Mouse (Mus musculus) embryo, embryonic 11.5 days (tissue): ENCODE results near the gene Slc2a12.

Experiments used
- DNase-seq: peaks from one replicate; pipeline ENCODE4 v3.0.0-alpha.2; 2012; ENCODE audit warnings: low read depth, low spot score

Slc2a12 gene

DNA sequence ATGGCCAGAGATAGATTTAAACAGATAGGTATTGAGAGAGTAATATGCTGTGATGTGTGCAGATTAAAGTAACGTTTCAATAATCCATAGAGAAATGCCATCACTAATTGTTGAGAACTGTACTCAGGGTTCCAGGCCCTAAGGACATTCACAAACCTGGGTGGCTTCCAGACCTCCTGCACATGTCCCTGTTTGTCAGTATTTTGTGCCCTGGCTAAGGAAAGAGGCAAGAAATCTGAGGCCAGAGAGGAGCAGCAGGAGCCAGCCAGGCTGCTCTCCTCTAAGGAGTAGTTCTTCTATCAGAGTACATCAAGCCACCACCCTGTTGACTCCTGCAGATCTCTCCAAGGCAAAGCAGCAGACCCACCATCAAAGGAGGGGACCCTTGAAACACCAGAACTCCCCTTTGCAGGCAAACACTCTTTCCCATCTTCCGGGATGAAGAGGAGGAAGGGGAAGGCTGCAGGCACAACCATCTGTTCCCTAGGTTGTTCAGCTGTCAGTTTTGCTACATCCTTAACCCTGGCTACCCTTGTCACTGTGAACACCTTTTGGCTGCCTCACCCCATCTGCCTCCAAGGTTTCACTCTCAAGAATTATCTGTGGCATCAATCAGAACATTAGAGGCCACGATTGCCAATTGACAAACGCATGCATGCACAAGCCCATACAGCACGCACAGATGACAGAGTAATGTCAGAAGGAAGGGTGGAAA, 15.6 kb downstream of the Slc2a12 start:
- DNase-seq, result no peak

GRCm38 (mm10) chr10:22668509-22668908, 23.7 kb downstream of the Slc2a12 start:
- no peak for DNase-seq

DNA sequence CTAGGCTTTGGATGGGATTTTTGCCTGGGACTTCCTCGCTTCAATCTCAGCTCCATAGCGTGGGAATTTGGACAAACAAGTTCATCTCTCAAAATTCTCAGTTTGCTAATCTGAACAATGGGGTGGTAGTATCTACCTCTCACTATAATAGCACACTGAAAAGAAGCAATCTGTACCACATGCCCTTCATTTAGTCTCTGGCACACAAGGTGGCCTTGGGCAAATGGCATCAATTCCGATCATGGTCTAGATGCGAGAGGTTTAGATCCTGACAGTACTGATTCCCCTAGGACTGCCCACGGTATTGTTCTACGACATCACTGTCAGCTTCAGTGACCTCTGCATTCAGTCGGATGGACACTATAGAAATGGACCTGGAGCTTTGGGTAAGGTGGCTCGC, 29.4 kb downstream of the Slc2a12 start:
- no peak for DNase-seq

- no peak for DNase-seq
These were observed 31.2 kb downstream of the Slc2a12 start for GRCm38 (mm10) chr10:22675848-22676630.

DNA sequence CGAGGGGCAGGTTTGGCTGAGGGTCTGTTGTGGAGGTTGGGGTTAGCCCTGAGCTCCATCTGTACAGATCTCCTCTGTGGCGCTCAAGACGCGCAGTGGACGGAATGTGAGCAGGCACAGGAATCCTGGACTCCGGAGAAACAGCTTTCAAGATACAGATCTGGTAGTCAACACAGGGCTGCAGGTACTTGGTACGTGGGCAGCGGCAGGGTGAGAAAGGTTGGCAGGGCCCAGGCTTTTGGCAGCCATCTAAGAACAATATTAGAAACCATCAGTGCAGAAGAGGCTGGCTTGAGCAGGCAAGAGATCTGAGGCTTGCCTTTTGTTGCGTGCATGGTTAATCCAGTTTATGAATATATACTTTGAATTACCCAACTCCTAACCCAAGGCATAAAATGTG, 51.4 kb downstream of the Slc2a12 start:
- no peak for DNase-seq

DNA sequence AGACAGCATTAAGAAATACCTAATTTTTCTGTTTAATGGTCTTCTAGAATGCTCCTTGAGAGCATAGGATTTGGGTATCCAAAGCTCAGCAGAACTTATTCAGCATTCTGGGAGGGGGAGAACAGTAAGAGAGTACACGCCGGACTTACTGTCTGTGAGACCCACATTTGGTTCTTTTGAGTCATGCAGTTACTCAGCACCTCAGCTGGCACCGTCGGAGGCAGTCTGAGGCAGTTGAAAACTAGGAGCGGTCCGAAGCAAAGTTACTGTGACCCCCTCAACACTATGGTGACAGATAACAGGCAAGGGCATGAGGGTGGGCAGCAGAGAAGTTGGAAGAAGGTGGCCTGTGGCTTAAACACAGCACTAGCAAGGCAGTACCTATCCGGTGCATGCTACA, 52.1 kb downstream of the Slc2a12 start:
- no peak for DNase-seq

- DNase-seq, result no peak
These were observed 53.5 kb downstream of the Slc2a12 start for GRCm38 (mm10) chr10:22698158-22698953.

DNA sequence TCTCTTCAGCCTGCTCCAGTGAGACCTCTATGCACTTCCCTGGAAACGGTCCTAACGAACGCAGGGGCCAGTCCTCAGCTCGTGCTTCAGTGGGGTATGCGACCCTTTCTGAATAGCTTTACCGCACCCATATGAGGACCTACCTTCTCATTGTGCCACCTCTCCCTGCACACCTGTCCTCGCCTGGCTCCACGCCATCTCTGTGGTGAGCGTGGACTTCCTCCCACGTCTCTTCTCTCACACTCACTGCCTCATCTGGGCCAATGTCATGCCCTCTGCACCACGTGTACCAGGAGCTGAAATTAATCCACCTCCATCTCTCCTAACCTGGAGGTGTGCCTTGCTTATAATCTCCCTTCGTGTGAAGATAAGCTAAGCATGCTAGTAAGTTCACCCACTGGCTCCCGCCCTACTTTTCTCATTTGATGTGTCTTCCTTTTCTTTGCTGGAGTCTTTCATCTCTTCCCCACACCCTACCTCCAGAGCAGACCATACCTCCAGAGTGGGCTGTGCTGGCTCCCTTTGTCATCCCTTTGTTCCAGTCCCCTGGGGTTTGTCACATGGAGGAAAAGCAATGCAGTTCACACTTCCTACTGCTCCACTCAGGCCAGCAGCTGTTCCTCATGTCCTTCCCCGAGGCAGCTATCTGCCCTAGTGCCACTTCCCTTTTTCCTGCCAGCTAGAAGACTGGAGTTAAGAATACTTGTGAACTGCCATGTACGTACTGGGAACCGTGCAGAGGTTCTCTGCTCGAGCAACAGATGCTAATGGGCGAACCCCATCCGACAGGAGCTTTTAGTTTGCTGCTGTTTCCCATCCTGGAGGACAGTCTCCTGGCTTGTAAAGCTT, 54.9 kb downstream of the Slc2a12 start:
- no peak for DNase-seq

GRCm38 (mm10) chr10:22700773-22701172, 56.0 kb downstream of the Slc2a12 start:
- DNase-seq, result no peak

GRCm38 (mm10) chr10:22701485-22702315, 56.9 kb downstream of the Slc2a12 start:
- no peak for DNase-seq

DNA sequence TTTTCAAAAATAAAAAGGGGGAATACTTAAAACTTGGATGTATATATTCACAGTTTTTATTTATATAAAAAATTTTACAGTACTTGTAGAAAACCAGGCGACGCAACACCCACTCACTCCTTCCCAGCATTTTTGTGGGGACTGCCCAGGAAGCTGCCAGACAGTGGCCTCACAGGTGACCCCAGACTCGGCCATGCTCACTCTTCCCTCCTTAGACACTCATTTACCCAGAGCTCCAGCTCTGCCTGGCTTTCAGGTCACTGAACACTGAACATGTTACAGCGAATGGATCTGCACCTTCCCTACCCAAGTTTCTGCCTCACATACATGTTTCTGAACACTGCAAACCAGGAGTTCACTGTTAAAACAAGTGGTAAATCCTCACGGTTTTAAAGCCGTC, 59.0 kb downstream of the Slc2a12 start:
- DNase-seq, result no peak

GRCm38 (mm10) chr10:22708190-22708843, 63.5 kb downstream of the Slc2a12 start:
- DNase-seq, result no peak

- no peak for DNase-seq
These were observed 65.5 kb downstream of the Slc2a12 start for GRCm38 (mm10) chr10:22710173-22710777.

DNA sequence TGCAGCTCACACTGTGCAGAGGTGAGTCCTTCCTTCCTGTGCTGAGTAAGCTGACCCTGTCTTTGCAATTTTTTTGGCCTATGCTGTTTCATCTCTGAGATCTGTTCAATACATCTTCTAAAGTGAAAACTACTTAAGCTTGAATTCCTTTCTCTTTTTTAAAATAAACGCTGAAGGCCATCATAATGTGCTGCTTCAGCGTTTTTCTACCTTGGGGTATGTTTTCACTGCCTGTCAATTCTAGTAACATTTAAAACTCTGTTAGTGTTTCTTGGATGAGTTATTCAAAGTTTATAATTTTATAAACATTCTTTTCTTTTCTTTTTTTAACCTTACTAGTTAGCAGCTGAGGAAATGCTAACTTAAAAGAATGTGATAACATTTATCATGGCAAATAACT, 68.1 kb downstream of the Slc2a12 start:
- DNase-seq, result no peak

- peak; percentile 45 for DNase-seq
These were observed 69.7 kb downstream of the Slc2a12 start for GRCm38 (mm10) chr10:22714520-22714919.

DNA sequence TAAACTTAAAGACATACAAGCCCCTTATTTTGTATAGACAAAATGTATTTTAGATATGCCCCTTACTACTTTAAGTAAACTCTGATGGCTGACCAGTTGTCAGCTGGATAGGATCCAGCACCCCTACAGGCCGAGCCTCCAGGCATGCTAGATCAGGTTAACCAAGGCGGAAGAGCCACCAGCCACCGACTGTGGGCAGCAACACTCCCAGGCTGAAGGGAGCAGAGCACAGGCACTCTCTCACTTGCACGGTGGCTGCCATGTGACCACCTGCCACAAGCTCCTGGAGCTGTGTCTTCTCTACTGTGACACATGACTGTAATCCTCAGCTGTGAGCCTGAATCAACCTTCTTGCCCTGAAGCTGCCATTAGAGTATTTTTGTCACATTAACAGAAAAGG, 73.7 kb downstream of the Slc2a12 start:
- DNase-seq, result no peak

DNA sequence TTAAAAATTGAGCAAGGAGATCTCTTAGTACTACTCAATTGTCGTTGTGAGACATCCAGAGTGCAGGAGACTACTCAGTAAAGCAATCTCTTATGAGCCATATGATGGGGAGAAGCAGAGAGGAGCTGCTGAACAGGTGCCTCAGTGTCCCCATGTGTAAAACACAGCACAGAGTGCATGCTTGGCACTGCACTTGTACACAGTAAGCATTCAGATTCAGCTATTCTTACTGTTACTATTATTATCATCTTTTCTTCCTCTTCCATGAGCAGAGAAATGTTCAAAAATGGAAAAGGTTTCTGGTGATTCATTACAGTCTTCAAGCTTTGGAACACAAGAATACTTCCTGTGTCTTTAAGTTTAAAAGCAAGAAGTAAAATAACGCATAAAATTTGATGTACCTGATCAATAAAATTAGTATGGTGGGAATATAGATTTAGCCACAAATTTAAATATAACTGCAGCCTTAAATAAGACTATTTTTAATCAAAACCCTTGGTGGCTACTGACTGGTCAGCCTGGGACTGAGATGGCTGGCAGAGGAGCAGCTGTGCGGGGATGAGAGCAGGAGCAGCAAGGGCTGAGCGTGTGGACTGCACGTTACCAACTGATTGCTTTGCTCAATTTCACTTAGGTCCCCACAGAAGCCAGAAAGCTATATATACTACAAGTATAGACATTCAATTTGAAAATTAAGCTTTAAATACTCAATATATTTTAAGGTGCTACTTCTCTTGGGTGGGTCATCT, 76.1 kb downstream of the Slc2a12 start:
- no peak for DNase-seq

GRCm38 (mm10) chr10:22725166-22725565, 80.4 kb downstream of the Slc2a12 start:
- no peak for DNase-seq

GRCm38 (mm10) chr10:22726295-22726694, 81.5 kb downstream of the Slc2a12 start:
- DNase-seq, result no peak
